Mouse (Mus musculus) c-Kit-positive CD71-positive TER-119-negative erythroid progenitor cells, embryonic 14.5 days (primary cell): ENCODE measurements around the gene Tmc4.
"Not testable (repeated sequence)": the region's sequence is repeated elsewhere in the genome, so short reads cannot be mapped to it uniquely, and the experiment has no call there.

ENCODE experiments used
- DNase-seq: peaks from one replicate; pipeline ENCODE4 v3.0.0-alpha.2; 2013; ENCODE audit warnings: low read depth

Gene Tmc4

DNA sequence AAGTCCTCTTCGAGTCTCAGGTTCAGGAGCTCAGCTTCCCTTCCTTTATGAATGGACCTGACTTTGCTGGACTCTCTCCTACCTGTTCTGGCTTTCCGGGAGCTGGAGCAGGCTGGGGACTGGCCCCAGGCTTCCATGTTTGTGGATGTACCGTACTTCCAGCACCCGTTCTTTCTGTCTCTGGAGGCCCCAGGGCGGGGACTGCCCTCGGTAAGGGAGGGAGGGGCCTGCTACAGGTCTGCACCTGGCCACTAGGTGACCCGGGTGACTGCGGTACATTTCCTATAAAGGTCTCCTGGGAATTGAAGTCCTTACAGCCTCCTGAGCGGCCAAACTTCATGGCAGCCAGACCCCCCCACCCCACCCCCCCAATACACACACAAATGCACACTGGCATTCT is at the start of gene Tmc4:
Tmc4 (minus strand) TSS at position 212 of the 400 bp plus-strand sequence.
- no peak for DNase-seq

DNA sequence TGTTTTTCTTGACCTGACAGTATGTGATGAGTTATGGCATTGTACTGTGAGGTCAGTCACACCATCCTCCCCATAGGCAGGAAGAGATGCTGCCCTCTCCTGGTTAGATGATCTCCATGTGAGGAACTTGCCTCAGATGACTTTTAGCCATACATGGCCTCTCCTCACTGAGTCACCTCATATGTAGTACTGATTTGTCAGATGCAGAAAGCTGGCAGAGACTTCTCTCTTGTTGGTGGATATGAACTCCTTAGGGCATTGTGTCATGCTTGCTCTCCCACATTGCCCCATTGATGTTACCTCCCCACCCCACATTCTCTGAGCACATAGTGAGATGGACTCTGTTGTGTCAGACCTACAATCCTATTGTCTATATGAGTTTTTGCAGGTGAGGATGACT is 48.1 kb upstream of the Tmc4 start:
- not testable (repeated sequence) for DNase-seq

DNA sequence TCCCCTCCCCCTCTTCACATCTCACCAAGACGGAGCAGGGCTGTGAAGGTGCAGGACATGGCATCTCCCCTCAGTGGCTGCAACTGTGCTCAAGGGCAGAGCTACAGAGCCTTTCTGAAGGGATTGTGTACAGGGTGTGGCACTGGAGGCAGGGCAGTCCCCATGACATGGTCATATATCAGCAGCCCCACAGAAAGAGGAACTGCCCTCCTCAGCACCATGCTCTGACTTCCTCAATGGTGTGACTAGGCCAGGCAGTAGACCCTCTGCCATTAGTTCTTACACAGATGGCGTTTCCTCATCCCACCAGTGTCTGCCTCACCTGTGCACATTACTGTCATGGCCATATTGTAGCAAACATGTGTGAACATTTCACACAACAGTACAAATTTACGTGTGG is 42.9 kb upstream of the Tmc4 start, which contains the start of gene Pirb:
Pirb (minus strand) TSS at position 124 of the 400 bp plus-strand sequence.
- not testable (repeated sequence) for DNase-seq

DNA sequence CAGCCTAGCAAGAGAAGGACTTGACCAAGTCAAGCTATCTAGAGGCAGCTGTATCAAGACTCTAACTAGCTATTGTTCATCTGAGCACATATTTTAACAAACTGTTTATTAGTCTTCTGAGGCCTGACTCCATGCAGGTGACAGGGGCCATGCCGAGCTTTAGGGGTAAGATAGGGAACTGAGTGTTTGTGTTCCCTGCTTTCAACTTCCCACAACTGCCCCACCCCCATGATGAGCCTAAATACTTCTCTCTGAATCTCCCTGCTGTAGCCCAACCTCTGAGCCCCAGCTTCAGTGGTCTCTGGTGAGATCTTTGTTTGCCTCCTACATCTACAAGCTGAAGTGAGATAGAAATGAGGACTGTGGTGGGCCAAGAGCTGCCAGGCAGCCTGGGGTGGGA is 37.9 kb upstream of the Tmc4 start:
- no peak for DNase-seq

DNA sequence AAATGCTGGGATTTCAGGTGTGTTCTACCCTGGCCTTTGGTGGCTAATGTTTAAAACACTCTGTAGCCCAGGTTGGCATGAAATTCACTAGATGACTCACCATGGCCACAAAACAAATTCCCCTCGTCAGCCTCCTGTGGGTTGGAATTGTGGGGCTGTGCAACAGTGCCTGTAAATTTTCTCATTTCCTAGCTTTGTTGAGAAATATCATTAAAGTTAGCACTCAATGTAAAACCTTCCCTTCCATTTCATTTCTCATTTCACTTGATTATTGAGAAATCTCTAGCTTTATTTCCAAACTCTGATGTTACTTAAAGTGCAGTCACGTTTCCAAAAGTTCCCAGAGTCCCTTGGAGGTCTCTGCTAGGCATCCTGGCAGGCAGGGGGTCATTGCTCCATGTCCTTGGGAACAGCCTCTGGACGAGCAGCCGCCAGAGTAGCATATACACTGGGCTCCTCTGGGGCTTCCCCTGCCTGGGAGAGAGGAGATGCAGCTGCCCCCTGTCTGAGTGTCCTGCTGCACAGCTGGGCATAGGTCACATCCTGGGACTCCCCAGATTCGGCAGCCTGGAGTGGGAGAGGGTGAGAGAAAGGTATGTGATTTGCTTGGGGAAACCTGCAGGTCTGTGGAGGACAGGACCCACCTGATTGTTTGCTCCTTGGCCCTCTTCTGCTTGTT is 35.0 kb upstream of the Tmc4 start:
- DNase-seq = no peak

DNA sequence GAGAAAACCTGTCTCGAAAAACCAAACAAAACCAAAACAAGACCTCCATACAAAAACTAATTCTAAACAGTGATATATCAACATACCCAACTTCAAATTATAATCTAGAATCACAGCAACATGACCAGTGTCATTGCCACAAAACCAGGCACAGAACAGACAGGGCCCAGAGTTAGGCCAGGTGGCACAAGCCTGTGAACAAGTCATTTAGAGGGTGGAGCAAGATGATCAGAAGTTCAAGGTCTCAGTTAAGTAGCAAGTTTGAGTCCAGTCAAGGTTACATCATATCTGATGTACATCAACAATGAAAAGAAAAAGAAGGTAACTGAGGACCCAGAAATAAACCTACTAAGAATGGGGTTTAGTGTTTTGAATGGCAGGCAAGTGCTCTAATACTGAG is 31.6 kb upstream of the Tmc4 start:
- no peak for DNase-seq

DNA sequence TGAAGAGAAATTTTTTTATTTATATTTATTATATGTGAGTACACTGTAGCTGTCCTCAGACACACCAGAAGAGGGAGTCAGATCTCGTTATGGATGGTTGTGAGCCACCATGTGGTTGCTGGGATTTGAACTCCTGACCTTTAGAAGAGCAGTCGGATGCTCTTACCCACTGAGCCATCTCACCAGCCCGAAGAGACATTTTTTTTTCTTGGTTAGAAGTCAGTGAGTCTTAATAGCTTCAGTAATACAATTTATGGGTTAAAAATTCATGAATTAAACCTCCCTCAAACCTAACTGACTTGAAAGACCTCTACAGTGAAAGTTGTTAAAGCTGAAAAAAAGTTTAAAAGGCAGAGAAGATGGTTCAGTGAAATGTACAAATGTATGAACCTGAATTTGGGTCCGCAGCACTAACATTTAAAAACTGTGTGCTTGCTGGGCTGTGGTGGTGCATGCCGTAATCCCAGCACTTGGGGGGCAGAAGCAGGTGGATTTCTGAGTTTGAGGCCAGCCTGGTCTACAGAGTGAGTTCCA is 31.2 kb upstream of the Tmc4 start:
- DNase-seq = not testable (repeated sequence)

DNA sequence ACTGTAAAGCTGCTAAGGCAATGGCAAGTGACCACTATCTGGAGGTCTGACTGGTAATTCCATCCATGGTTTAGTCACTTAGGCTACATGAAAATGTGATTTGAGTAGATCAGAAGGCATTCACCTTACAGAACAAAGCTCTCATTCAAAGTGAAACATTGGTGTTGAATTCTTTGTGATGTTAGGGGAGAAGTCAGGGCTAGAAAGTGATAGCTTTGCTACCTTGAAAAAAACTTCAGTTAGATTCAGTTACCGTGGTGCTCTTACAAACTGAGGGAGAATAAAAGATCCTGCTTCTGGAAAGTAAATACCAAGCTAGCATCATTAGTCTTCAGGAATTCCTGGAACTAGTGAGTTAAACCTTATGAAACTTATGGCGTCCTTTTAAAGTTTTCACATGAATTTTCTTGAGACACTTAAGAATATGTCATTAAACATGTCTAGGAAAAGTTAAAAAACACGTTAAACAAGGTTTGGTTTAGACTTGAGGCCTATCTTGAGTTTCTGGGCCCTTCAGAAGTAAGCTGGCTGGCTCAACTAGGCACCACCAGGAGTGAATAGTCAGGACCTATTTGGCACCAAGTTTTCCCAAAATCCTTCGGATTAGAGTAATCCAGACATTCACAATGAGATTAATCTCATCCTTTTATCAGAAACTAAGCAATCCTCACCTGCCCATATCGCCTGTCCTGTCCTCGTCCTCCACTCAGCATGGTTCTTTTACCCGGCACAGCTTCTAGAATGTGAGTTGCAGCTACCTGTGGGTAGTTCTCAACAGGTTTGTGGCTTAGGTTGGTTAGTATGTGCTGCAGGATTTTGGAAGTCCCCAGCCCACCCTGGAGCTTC is 30.4 kb upstream of the Tmc4 start:
- DNase-seq = no peak

DNA sequence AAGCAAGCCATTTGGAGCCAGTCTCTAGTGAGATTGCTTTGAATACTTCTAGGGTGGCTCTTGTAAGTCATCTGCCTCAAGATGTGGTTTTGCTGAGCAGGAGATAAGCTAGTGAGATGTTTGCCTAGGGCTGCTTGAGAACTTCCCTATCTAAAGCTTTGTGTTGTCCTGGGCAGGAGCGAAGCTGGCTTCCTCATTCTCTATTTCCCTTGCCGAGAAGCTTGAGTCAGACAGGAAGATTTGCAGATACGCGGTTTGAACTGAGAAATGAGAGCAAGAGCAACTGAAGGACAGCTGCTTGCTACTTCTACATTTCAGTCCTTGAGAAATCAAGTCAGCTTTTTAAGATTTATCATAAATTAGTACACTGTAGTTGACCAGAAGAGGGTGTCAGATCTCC is 29.7 kb upstream of the Tmc4 start:
- DNase-seq = no peak

DNA sequence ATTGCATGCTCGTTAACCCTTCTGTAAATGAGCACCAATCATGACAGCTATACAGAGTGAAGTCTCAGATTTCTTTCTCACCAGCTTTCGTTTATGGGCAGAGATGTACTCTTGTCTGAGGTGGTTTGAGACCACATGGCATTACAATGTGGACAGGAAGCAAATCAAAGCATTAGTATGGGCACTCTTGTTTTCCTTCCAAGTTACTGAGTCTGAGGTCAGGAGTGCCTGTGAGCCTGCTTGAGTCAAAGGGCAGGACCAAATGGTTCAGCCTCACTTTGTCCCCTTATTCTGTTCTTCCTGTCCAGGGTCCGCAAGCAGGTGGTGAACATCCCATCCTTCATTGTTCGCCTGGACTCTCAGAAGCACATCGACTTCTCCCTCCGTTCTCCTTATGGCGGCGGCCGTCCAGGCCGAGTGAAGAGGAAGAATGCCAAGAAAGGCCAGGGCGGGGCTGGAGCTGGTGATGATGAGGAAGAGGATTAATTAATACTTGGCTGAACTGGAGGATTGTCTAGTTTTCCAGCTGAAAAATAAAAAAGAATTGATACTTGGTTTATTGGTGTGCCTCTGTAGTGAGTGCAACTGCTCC is 29.1 kb upstream of the Tmc4 start:
- DNase-seq = no peak

DNA sequence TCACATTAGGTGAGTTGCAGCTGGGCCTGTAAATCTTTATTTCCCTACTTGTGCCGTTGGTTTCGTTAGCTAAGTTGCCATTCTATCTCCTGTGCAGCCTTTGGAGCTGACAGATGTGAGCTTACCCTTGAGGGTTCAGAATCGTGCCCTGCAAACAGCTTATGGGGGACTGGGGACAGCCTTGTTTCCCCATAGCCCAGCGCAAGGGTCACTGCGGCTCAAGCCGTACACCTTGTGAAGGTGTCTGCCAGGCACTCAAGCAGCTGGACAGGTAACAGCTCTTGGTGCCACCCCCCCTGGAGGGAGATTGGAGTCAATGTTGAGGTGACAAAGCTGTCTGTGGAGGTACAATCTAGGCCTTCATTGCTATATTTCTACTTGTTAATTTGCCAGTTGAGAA is 28.6 kb upstream of the Tmc4 start:
- DNase-seq = no peak

DNA sequence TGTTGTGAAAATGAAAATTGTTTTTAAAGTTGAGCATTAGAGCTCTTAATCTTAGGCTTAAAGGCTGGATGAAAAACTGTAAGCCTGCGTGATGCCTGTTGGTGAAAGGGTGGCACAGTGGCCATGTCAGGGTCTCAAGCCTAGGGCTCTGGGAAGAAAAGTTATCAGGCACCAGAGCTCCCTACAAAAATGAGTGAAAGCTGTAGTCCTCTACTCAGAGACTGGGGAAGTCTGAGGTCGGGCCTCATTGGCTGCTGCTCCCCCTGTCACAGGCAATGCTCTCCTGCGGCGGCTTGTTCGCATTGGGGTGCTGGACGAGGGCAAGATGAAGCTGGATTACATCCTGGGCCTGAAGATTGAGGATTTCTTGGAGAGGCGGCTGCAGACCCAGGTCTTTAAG is 28.1 kb upstream of the Tmc4 start:
- not testable (repeated sequence) for DNase-seq

DNA sequence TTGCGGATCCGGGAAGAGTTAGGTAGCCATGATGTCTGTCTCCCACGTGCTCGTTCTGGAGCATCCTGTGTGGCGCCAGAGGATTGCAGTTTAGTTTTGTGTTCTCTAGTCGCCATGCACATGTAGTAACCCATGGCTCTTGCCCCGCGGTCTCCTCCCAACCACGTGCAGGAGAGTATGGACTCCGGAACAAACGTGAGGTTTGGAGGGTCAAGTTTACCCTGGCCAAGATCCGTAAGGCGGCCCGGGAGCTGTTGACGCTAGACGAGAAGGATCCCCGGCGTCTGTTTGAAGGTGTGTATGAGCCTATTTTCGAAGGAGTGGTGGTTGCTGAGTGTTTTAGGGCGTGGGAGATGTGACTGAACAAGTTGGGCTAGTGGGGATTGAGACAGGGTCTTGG is 27.1 kb upstream of the Tmc4 start:
- no peak for DNase-seq

DNA sequence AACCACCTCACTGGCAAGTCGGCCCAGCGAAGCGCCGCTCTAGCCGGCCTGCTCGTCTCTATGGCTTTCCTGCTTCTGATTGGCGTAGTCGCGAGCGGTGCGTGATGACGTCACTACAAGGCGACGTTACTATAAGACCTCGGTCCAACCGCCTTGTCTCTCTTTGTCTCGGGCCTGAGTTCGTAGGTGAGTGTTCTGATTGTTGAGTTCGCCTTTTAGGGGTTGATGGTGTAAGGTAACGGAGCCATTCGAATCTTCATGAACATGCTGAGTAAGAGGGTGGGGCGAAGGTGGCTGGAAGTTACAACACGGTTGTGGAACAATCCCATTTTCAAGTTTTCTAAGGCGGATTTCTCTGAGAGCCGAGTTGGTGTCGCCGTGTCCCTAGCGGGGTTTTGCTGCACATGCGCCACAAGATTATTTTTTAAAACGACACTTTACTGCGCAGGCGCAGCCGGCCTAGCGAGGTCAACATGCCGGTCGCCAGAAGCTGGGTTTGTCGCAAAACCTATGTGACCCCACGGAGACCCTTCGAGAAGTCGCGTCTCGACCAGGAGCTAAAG is 26.6 kb upstream of the Tmc4 start, which contains the start of gene Rps9:
Rps9 (plus strand) TSS at position 115 of the 563 bp plus-strand sequence.
- DNase-seq = peak; percentile 91

DNA sequence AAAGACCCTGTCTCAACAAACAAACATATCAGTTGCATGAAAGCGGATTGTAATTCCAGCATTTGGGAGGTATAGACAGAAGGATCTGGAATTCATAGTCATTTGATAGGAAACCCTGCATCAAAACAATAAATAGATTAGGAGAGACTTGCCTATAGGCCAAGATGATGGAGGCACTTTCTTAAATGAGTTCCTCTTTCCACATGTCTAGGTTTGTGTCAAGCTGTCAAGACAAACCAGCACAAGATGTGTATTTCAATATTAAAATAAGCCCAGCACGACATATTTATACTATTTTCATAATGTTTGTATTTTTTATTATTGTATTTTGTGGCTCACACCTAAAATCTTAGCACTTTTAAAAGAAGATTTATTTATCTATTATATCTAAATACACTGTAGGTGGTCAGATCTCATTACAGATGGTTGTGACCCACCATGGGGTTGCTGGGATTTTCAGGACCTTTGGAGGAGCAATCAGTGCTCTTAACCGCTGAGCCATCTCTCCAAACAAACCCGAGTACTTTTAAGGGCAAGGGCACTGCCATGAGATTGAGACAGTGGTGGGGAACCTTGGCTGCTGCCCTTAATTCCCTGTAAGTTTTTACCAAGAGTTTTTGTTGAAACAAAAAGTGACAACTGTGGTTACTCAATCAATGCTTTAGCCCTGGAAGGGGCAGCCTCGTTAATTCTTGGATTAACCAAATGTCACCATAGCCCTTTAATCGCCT is 26.0 kb upstream of the Tmc4 start:
- no peak for DNase-seq

DNA sequence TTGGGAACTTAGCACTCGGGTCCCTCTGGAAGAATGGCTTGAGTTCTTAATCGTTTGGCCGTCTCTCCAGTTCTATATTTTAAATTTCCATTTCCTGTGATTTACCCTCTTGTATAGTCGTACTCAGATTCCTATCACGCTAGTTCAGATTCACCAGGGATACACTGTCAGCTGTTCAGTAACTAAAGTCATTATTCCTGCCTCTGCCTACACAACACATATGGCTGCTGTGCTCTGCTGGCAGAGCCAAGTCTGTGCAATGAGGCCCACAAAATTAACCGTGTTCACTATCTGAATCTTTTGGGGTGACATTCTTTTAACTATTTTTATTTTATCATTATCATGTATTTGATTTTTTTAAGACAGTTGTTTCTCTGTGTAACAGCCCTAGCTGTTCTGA is 21.1 kb upstream of the Tmc4 start:
- no peak for DNase-seq

DNA sequence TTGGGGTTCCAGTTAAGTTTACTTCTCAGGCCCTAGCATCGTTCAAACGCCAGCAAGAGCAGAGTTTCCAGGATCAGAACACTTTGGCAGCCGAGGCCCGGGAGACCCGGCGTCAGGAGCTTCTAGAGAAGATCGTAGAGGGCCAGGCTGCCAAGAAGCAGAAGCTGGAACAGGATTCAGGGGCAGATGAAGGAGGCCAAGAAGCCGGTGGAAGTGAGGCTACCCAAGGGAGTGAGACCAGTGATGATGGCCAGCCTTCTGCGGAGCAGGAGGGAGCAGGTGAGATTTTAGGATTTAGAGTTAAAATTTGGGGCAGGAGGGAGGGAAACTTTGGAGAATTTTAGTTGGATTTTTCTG is 17.6 kb upstream of the Tmc4 start:
- DNase-seq = not testable (repeated sequence)

DNA sequence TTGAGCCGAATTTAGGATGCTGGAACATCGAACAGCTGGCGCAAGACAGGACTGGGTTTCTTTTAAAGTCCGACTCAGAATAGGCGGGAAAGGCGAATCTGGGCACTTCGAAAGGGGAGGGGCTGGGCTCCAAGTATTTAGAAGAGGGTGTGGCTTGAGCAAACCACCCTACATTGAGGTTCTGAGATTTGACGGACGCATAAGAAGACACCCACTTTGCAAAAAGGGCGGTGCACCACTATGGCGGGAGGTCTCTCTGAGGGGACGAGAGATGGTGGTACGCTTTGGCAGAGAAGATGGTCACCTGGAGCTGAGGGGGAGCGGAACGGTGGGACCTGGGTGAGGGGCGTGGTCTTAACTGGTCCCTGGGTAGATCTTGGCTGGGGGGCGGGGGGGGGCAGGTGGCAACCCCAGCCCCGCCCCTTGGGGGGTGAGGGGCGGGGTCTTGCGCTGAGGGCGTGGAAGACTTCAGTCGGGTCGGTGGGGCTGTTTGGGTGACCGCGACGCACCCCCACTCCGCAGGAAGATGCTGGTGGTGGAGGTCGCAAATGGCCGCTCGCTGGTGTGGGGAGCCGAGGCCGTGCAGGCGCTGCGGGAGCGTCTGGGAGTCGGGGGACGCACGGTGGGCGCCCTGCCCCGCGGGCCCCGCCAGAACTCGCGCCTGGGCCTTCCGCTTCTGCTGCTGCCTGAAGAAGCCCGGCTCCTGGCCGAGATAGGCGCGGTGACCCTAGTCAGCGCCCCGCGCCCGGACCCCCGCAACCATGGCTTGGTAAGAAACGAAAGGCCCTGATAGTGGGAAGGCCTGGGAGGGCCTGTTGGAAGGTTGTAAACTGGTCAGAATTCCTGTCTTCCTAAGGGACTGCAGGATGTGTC is 17.0 kb upstream of the Tmc4 start:
- DNase-seq = peak; percentile 68

DNA sequence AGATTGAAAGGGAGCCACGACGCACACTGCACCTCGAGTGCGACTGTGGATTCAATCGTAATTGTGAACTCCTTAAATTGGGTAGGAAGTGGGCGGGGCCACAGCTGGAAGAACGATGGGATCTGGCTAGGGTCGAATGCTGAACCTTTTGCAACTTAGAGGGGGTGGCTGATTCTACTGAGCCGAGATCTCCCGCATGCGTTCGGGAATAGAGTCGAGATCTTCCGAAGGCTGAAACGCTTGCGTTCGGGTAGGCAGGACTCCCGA is 16.4 kb upstream of the Tmc4 start:
- DNase-seq = no peak

DNA sequence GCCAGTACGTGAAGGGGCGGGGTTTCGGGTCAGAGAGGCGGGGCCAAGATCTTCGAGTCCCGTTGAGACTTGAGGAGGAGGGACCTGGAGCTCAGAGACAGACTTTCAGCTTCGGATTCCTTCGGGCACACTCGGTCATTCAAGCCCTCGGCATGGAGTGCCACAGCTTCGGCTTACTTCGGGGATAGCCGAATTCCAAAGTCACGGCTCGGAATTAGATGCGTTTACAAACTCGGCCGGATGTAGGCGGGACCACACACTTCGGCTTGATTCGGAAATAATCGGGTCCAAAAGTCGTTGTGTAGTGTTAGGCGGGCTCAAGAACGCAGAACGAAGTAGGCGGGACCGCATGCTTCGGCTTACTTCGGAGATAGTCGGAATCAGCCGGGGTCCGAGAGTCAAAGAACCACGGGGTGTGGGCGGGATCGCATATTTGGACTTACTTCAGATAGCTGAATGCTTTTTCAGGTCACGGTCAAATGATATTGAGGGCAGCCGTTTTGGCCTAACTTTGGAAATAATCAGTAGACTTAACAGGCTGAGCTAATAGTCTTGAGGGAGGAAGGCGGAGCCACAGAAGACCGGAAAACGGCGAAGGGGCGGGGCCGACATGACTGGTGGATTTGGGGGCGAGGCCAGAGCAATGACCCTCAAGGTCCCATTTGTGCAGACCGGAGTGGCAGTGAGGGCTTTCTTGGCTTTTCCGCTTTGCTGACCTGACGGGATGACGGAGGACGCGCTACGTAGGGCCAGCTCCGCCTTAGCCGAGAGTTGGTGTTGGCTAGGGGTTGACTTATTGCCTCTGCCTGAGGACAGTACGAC is 15.8 kb upstream of the Tmc4 start, which contains the start of gene Mboat7:
Mboat7 (minus strand) TSS at position 537 of the 822 bp plus-strand sequence.
- DNase-seq = peak; percentile 97
